Mouse (Mus musculus) heart, postnatal 0 days (tissue): ENCODE results near the gene Zbtb38.

Experiments used
- CTCF ChIP-seq: IDR thresholded peaks from 2 replicates; pipeline ENCODE4 v1.5.1; 2016; ENCODE audit warnings: antibody characterized with exemption, control low read depth, low read depth
- EP300 ChIP-seq: IDR thresholded peaks from 2 replicates; pipeline ENCODE4 v1.6.1; 2016; ENCODE audit warnings: antibody characterized with exemption, low read depth

- TF ChIP-seq CTCF = no peak
- TF ChIP-seq EP300 = no peak
These were observed 15.2 kb upstream of the Zbtb38 start for GRCm38 (mm10) chr9:96767874-96768273.
